Mouse (Mus musculus) liver, adult 2 months (tissue): ENCODE results near the gene Cckbr.

Experiments
- CTCF ChIP-seq: fragments of 200-500 bp; IDR thresholded peaks from 2 replicates; pipeline ENCODE4 v1.5.1; 2011; ENCODE audit warnings: low read depth, low read length, control low read depth
- POLR2A ChIP-seq: fragments of 200-500 bp; IDR thresholded peaks from 2 replicates; pipeline ENCODE4 v1.6.1; 2011; ENCODE audit warnings: low read length, control low read depth; ENCODE audit not compliant: insufficient read depth; ENCODE audit errors: extremely low read depth

GRCm38 (mm10) chr7:105458546-105458945, 33.0 kb downstream of the Cckbr start:
- TF ChIP-seq POLR2A (no peak), CTCF (no peak)
